Mouse (Mus musculus) stomach, postnatal 0 days (tissue): ENCODE measurements around the gene Rhoq. TPM values are rescaled to one million over a fixed set of nuclear protein-coding genes. Genes with fewer than 3 reads are reported as not detected.

Experiments
- ATAC-seq: fragments of 200-750 bp; cut with Nextera tagmentation; 2 replicates; pipeline ENCODE4 v1.8.0; 2017; ENCODE audit not compliant: low FRiP score, low TSS enrichment
- DNase-seq: peaks from one replicate; pipeline ENCODE4 v3.0.0-alpha.2; 2016; ENCODE audit warnings: low spot score
- H3K27ac ChIP-seq: fragments of 300-500 bp; sonication (generic); replicated peaks from 2 replicates; pipeline ENCODE4 v1.5.1; 2014; ENCODE audit warnings: mild to moderate bottlenecking, control low read depth
- H3K27me3 ChIP-seq: fragments of 300-500 bp; sonication (generic); 2 replicates; pipeline ENCODE4 v1.6.1; 2014; ENCODE audit warnings: low read length; ENCODE audit not compliant: control insufficient read depth, insufficient read depth
- H3K36me3 ChIP-seq: fragments of 300-500 bp; sonication (generic); 2 replicates; pipeline ENCODE4 v1.6.1; 2014; ENCODE audit warnings: low read length, mixed read lengths; ENCODE audit not compliant: control insufficient read depth, insufficient read depth
- H3K4me1 ChIP-seq: fragments of 300-500 bp; sonication (generic); replicated peaks from 2 replicates; pipeline ENCODE4 v1.6.1; 2014; ENCODE audit warnings: antibody characterized with exemption; ENCODE audit not compliant: control insufficient read depth, insufficient read depth
- H3K4me2 ChIP-seq: fragments of 300-500 bp; sonication (generic); replicated peaks from 2 replicates; pipeline ENCODE4 v1.6.1; 2014; ENCODE audit warnings: low read depth, mild to moderate bottlenecking, control low read depth, moderate library complexity
- H3K4me3 ChIP-seq: fragments of 300-500 bp; sonication (generic); 2 replicates; pipeline ENCODE4 v1.5.1; 2014; ENCODE audit warnings: low read depth, low read length, control low read depth
- H3K9ac ChIP-seq: fragments of 300-500 bp; sonication (generic); 2 replicates; pipeline ENCODE4 v1.6.1; 2014; ENCODE audit warnings: mild to moderate bottlenecking, low read length, control low read depth, mixed read lengths
- H3K9me3 ChIP-seq: fragments of 300-500 bp; sonication (generic); 2 replicates; pipeline ENCODE4 v1.6.1; 2016; ENCODE audit warnings: low read length; ENCODE audit not compliant: control insufficient read depth
- CTCF ChIP-seq: IDR thresholded peaks from 2 replicates; pipeline ENCODE4 v1.5.1; 2016; ENCODE audit warnings: antibody characterized with exemption, low read depth, mild to moderate bottlenecking, moderate library complexity
- EP300 ChIP-seq: optimal IDR thresholded peaks from 2 replicates; pipeline ENCODE3; 2016; ENCODE audit warnings: antibody characterized with exemption
- WGBS: fragments of 180-500 bp; shearing (Covaris S2); extraction: QIAGEN DNeasy Blood & Tissue Kit; methylation state at CpG from one replicate; pipeline ENCODE4 v1.1.7; 2014; 5-methylcytosine and 5-hydroxymethylcytosine counted together
- polyA plus RNA-seq: library from polyadenylated mRNA; unstranded; fragments of >200 nt; fragmentation: Nextera tagmentation; extraction: Ambion mirVana; gene quantifications from 2 replicates; pipeline ENCODE4 v1.2.1, GENCODE M21; 2015

Rhoq gene
- 5.6 and 6.2 TPM in 2 replicates for polyA plus RNA-seq

- WGBS, result 1% methylated on average over 63 of the region's 86 CpGs
- H3K27me3 ChIP-seq, result no peaks in the 10 kb centered on the region
- H3K4me1 ChIP-seq, result peaks cover 5% of the 10 kb centered on the region; the same call in 1 of the 2 replicates
- TF ChIP-seq CTCF (no peak), EP300 (no peak)
- ATAC-seq, result peak; percentile 86
- H3K4me2 ChIP-seq, result peak within 1 kb of the TSS; percentile 88
- peak within 1 kb of the TSS; percentile 93 for H3K27ac ChIP-seq
- DNase-seq, result peak; percentile 87
- no peaks in the 10 kb centered on the region for H3K36me3 ChIP-seq
- peak within 1 kb of the TSS; percentile 84 for H3K4me3 ChIP-seq
- no peaks in the 10 kb centered on the region for H3K9me3 ChIP-seq
- peak within 1 kb of the TSS; percentile 91 for H3K9ac ChIP-seq
Observed at GRCm38 (mm10) chr17:86962894-86963585, at the start of gene Rhoq. Gene Rhoq (plus strand): TSS chr17:86963082.

GRCm38 (mm10) chr17:86915540-86915939, 47.3 kb upstream of the Rhoq start:
- ATAC-seq (no peak), DNase-seq (no peak)
- Histone ChIP-seq H3K27me3 (no peaks in the 10 kb centered on the region), H3K4me3 (no peak overlapping the region), H3K36me3 (no peaks in the 10 kb centered on the region), H3K27ac (no peak overlapping the region), H3K4me1 (no peaks in the 10 kb centered on the region), H3K4me2 (no peak overlapping the region), H3K9me3 (no peaks in the 10 kb centered on the region), H3K9ac (no peak overlapping the region)
- WGBS, result 78% methylated on average over 4 of the region's 4 CpGs
- peak; percentile 42 for TF ChIP-seq CTCF
- no peak for TF ChIP-seq EP300

GRCm38 (mm10) chr17:86917048-86917447, 45.8 kb upstream of the Rhoq start, which contains the start of gene Tmem247:
Gene Tmem247 (plus strand): TSS chr17:86917348.
- TF ChIP-seq EP300, result no peak
- TF ChIP-seq CTCF, result no peak
- no peak within 1 kb of the TSS for H3K4me3 ChIP-seq
- no peaks in the 10 kb centered on the region for H3K9me3 ChIP-seq

DNA sequence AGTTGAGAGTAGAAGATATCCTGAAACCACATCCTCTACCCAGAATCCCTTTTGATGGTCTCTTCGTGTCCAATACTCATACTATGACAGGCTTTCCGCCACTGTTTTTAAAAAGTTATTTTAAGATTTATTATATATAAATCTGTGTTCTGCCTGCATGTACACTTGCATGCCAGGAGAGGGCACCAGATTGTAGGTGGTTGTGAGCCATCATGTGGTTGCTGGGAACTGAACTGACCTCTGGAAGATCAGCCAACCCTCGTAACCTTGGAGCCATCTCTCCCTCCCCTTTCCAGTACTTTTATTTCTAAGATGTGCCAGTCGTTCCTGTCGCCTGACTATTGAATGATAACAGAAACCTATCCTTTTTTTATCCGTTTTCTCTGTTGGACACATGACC, 44.1 kb upstream of the Rhoq start:
- H3K27ac ChIP-seq, result no peak overlapping the region
- H3K27me3 ChIP-seq, result no peaks in the 10 kb centered on the region
- no peaks in the 10 kb centered on the region for H3K36me3 ChIP-seq
- TF ChIP-seq EP300 (no peak), CTCF (peak; percentile 81)
- H3K4me2 ChIP-seq, result no peak overlapping the region
- DNase-seq (peak; percentile 32), ATAC-seq (no peak)
- no peak overlapping the region for H3K4me3 ChIP-seq
- H3K9me3 ChIP-seq, result no peaks in the 10 kb centered on the region
- 72% methylated on average over 6 of the region's 6 CpGs for WGBS
- H3K9ac ChIP-seq, result no peak overlapping the region
- H3K4me1 ChIP-seq, result no peaks in the 10 kb centered on the region

More at GRCm38 (mm10) chr17:86917048-86917447, 45.8 kb upstream of the Rhoq start, which contains the start of gene Tmem247:
- Histone ChIP-seq H3K27ac (no peak within 1 kb of the TSS), H3K27me3 (no peaks in the 10 kb centered on the region), H3K4me2 (no peak within 1 kb of the TSS), H3K36me3 (no peaks in the 10 kb centered on the region), H3K4me1 (no peaks in the 10 kb centered on the region), H3K9ac (no peak within 1 kb of the TSS)
- ATAC-seq, result no peak
- no peak for DNase-seq
- WGBS, result 89% methylated on average over 10 of the region's 10 CpGs

- Histone ChIP-seq H3K36me3 (no peaks in the 10 kb centered on the region), H3K4me1 (no peaks in the 10 kb centered on the region), H3K27me3 (no peaks in the 10 kb centered on the region), H3K4me2 (no peak overlapping the region), H3K9ac (no peak overlapping the region), H3K27ac (no peak overlapping the region), H3K4me3 (no peak overlapping the region), H3K9me3 (no peaks in the 10 kb centered on the region)
- ATAC-seq, result peak; percentile 63
- peak; percentile 23 for DNase-seq
- no peak for TF ChIP-seq EP300
- no peak for TF ChIP-seq CTCF
- WGBS, result 47% methylated on average over 11 of the region's 11 CpGs
Observed at GRCm38 (mm10) chr17:86919729-86920128, 43.2 kb upstream of the Rhoq start.

DNA sequence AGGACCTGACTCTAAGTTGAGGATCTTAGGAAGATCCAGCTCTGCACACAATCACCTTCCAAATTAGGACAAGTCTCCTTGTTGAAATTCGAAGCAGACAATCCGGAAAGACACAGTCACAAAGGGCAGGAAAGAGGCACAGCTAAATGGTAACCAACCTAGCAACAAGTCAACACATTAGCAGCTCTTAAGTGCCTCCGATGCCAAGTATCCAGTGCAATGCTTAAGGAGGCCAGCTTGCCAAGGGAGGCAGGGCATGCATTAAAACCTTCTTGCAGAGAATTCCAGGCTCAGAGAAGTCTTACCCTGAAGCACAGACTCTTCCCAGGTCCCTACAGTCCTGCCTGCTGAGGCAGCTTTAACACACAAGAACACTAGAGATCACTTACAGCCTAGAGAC, 38.2 kb upstream of the Rhoq start:
- WGBS, result 61% methylated on average over 3 of the region's 3 CpGs
- DNase-seq (no peak), ATAC-seq (peak; percentile 44; the same call in 1 of the 2 replicates)
- Histone ChIP-seq H3K4me3 (no peak overlapping the region), H3K27ac (no peak overlapping the region), H3K27me3 (no peaks in the 10 kb centered on the region), H3K36me3 (no peaks in the 10 kb centered on the region), H3K4me2 (no peak overlapping the region), H3K9ac (no peak overlapping the region), H3K4me1 (no peaks in the 10 kb centered on the region), H3K9me3 (0 out of 2 replicates have a peak, but pooled peaks cover 5% of the 10 kb centered on the region)
- TF ChIP-seq EP300 (no peak), CTCF (no peak)
